Comparison of ENCODE assay signal across 8 mouse cellular contexts in the genomic region with DNA sequence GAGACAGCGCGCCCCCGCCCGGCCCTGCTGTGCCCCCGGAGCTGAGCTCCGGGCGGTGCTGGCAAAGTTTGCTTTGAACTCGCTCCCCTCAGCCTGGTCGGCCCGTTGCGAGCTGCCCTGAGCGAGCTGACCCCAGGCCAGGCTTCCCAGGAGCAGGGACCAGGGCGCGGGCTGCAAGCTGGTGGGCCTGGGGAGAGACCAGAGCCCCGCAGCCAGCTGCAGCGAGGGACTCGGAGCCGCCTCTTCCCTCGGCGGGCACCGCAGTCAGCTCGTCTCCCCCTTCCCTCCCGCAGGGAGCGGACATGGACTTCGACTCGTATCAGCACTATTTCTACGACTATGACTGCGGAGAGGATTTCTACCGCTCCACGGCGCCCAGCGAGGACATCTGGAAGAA. TPM values are rescaled to one million over a fixed set of nuclear protein-coding genes. Genes with fewer than 3 reads are reported as not detected.
DNase-seq lines count a peak whose midpoint lies in the region; ATAC-seq lines count a peak whose summit lies in the region.

No protein-coding gene starts in this region.

- no peaks in the 10 kb centered on the region for H3K9me3 ChIP-seq in heart, embryonic 11.5 days (replicated peaks; ENCODE audit: control insufficient read depth, low read length)
- H3K9me3 ChIP-seq in forebrain, embryonic 15.5 days, result no peaks in the 10 kb centered on the region
- H3K9me3 ChIP-seq in kidney, embryonic 14.5 days (ENCODE audit: control insufficient read depth, low read length), result no peaks in the 10 kb centered on the region
- H3K9me3 ChIP-seq in stomach, embryonic 15.5 days, result no peaks in the 10 kb centered on the region

- H3K4me2 ChIP-seq in heart, embryonic 11.5 days, result peak overlapping the region; percentile 99
- peak overlapping the region; percentile 79 for H3K4me2 ChIP-seq in forebrain, embryonic 15.5 days (replicated peaks)
- H3K4me2 ChIP-seq in kidney, embryonic 14.5 days (replicated peaks; ENCODE audit: low read depth, low read length), result peak overlapping the region; percentile 97
- H3K4me2 ChIP-seq in stomach, embryonic 15.5 days, result peak overlapping the region; percentile 98

- no peak overlapping the region for H3K27ac ChIP-seq in heart, embryonic 11.5 days (ENCODE audit: low read depth, low read length)
- peak overlapping the region; percentile 96 for H3K27ac ChIP-seq in forebrain, embryonic 15.5 days (replicated peaks)
- peak overlapping the region; percentile 74 for H3K27ac ChIP-seq in kidney, embryonic 14.5 days (ENCODE audit: low read depth, low read length)
- H3K27ac ChIP-seq in stomach, embryonic 15.5 days, result peak overlapping the region; percentile 91

- DNase-seq in heart, adult 11 months, result no peak
- peak; percentile 25 to 37 for DNase-seq in adrenal gland, adult 18-20 months (ENCODE audit: low spot score in 2 of 2)
- DNase-seq in T-cell, adult 2 months (ENCODE audit: low spot score), result no peak

- no peaks in the 10 kb centered on the region for H3K36me3 ChIP-seq in heart, embryonic 11.5 days (ENCODE audit: control insufficient read depth, insufficient read depth, low read length)
- H3K36me3 ChIP-seq in forebrain, embryonic 15.5 days, result peaks cover 11% of the 10 kb centered on the region
- H3K36me3 ChIP-seq in kidney, embryonic 14.5 days (ENCODE audit: control insufficient read depth, insufficient read depth, low read length), result 0 out of 2 replicates have a peak, but pooled peaks cover 2% of the 10 kb centered on the region
- H3K36me3 ChIP-seq in stomach, embryonic 15.5 days, result no peaks in the 10 kb centered on the region

- H3K9ac ChIP-seq in heart, embryonic 11.5 days (ENCODE audit: low read depth, low read length), result peak overlapping the region; percentile 66
- H3K9ac ChIP-seq in forebrain, embryonic 15.5 days (replicated peaks), result peak overlapping the region; percentile 96
- H3K9ac ChIP-seq in kidney, embryonic 14.5 days (ENCODE audit: low read depth, low read length), result peak overlapping the region; percentile 64
- H3K9ac ChIP-seq in stomach, embryonic 15.5 days, result peak overlapping the region; percentile 71

- ATAC-seq in heart, embryonic 11.5 days (replicated peaks; ENCODE audit: insufficient number of reproducible peaks, low FRiP score, low TSS enrichment), result peak; percentile 24; the same call in 1 of the 2 replicates
- ATAC-seq in forebrain, embryonic 15.5 days (replicated peaks), result no peak; the same call in none of the 2 replicates
- no peak; the same call in 1 of the 2 replicates for ATAC-seq in kidney, embryonic 14.5 days (ENCODE audit: low FRiP score, low TSS enrichment)
- ATAC-seq in megakaryocyte, adult 5-6 weeks (ENCODE audit: poor library complexity, severe bottlenecking), result 0 out of 2 replicates have a peak, but pooled peaks have one; percentile 13
- no peak; the same call in 1 of the 2 replicates for ATAC-seq in stomach, embryonic 15.5 days (ENCODE audit: insufficient read depth, low FRiP score, low read depth)

- H3K27me3 ChIP-seq in heart, embryonic 11.5 days (ENCODE audit: control insufficient read depth, insufficient read depth, low read length), result peaks cover 46% of the 10 kb centered on the region
- H3K27me3 ChIP-seq in forebrain, embryonic 15.5 days, result no peaks in the 10 kb centered on the region
- H3K27me3 ChIP-seq in kidney, embryonic 14.5 days (ENCODE audit: control insufficient read depth, insufficient read depth, low read length), result peaks cover 10% of the 10 kb centered on the region; the same call in 1 of the 2 replicates
- peaks cover 7% of the 10 kb centered on the region; the same call in 1 of the 2 replicates for H3K27me3 ChIP-seq in stomach, embryonic 15.5 days (replicated peaks)

- WGBS in heart, embryonic 11.5 days (ENCODE audit: insufficient replicate concordance), result 0% methylated on average over 32 of the region's 32 CpGs
- under 1% methylated on average over 32 of the region's 32 CpGs for WGBS in forebrain, embryonic 15.5 days
- WGBS in kidney, embryonic 14.5 days, result under 1% methylated on average over 31 of the region's 32 CpGs
- WGBS in stomach, embryonic 15.5 days, result under 1% methylated on average over 32 of the region's 32 CpGs

- H3K4me1 ChIP-seq in heart, embryonic 11.5 days (ENCODE audit: control insufficient read depth, insufficient read depth, low read length), result no peaks in the 10 kb centered on the region; the same call in 1 of the 2 replicates
- H3K4me1 ChIP-seq in forebrain, embryonic 15.5 days, result peaks cover 43% of the 10 kb centered on the region
- H3K4me1 ChIP-seq in kidney, embryonic 14.5 days (ENCODE audit: control insufficient read depth, insufficient read depth, low read length), result peaks cover 7% of the 10 kb centered on the region; the same call in 1 of the 2 replicates
- H3K4me1 ChIP-seq in stomach, embryonic 15.5 days, result peaks cover 12% of the 10 kb centered on the region; the same call in 1 of the 2 replicates

- H3K4me3 ChIP-seq in heart, embryonic 11.5 days (ENCODE audit: low read depth, low read length), result peak overlapping the region; percentile 55
- H3K4me3 ChIP-seq in forebrain, embryonic 15.5 days, result peak overlapping the region; percentile 95
- peak overlapping the region; percentile 75 for H3K4me3 ChIP-seq in kidney, embryonic 14.5 days (ENCODE audit: low read length)
- H3K4me3 ChIP-seq in stomach, embryonic 15.5 days (replicated peaks), result peak overlapping the region; percentile 77

RNA-seq across cellular contexts. Expression of a gene that starts 0.8 kb away (rescaled TPM):
- 1.8 and 2.1 TPM in 2 replicates for polyA plus RNA-seq in heart, embryonic 11.5 days (2014; fragmentation: Nextera tagmentation; extraction: Ambion mirVana)
- total RNA-seq in adrenal gland, adult 18-20 months (2021), result 1 to 10 TPM; 2.2 to 2.9 TPM
- polyA plus RNA-seq in forebrain, embryonic 15.5 days (2015; fragmentation: Nextera tagmentation; extraction: Ambion mirVana), result 88.8 and 91.3 TPM in 2 replicates
- 7.9 and 13.8 TPM in 2 replicates for polyA plus RNA-seq in kidney, embryonic 14.5 days (2014; fragmentation: Nextera tagmentation; extraction: Ambion mirVana)
- total RNA-seq in megakaryocyte, adult 5-6 weeks (2015), result 2.6 and 4.0 TPM in 2 replicates
- 0.81 and 3.3 TPM in 2 replicates for total RNA-seq in megakaryocyte, adult 5-6 weeks (2017)
- 20.6 and 21.3 TPM in 2 replicates for polyA plus RNA-seq in stomach, embryonic 15.5 days (2015; fragmentation: Nextera tagmentation; extraction: Ambion mirVana)

RNA-seq across cellular contexts. Expression of a gene that starts 20.2 kb away (rescaled TPM):
- 13.6 and 14.4 TPM in 2 replicates for polyA plus RNA-seq in heart, embryonic 11.5 days (2014; fragmentation: Nextera tagmentation; extraction: Ambion mirVana)
- 10 to 100 TPM; 18.2 to 19.7 TPM for total RNA-seq in adrenal gland, adult 18-20 months (2021)
- polyA plus RNA-seq in forebrain, embryonic 15.5 days (2015; fragmentation: Nextera tagmentation; extraction: Ambion mirVana), result 31.6 and 33.5 TPM in 2 replicates
- polyA plus RNA-seq in kidney, embryonic 14.5 days (2014; fragmentation: Nextera tagmentation; extraction: Ambion mirVana), result 15.8 and 21.7 TPM in 2 replicates
- total RNA-seq in megakaryocyte, adult 5-6 weeks (2015), result 10.7 and 16.5 TPM in 2 replicates
- 21.0 and 22.3 TPM in 2 replicates for total RNA-seq in megakaryocyte, adult 5-6 weeks (2017)
- polyA plus RNA-seq in stomach, embryonic 15.5 days (2015; fragmentation: Nextera tagmentation; extraction: Ambion mirVana), result 18.3 and 20.4 TPM in 2 replicates

RNA-seq across cellular contexts. Expression of a gene that starts 35.2 kb away (rescaled TPM):
- 1.2 and 1.3 TPM in 2 replicates for polyA plus RNA-seq in heart, embryonic 11.5 days (2014; fragmentation: Nextera tagmentation; extraction: Ambion mirVana)
- 10 to 100 TPM; 17.3 to 27.3 TPM for total RNA-seq in adrenal gland, adult 18-20 months (2021)
- polyA plus RNA-seq in forebrain, embryonic 15.5 days (2015; fragmentation: Nextera tagmentation; extraction: Ambion mirVana), result 33.4 and 35.4 TPM in 2 replicates
- polyA plus RNA-seq in kidney, embryonic 14.5 days (2014; fragmentation: Nextera tagmentation; extraction: Ambion mirVana), result 3.1 and 3.4 TPM in 2 replicates
- 0.14 TPM in 1 of 2 replicates, not detected in the other for total RNA-seq in megakaryocyte, adult 5-6 weeks (2015)
- total RNA-seq in megakaryocyte, adult 5-6 weeks (2017), result 0.15 and 0.16 TPM in 2 replicates
- 2.7 and 4.1 TPM in 2 replicates for polyA plus RNA-seq in stomach, embryonic 15.5 days (2015; fragmentation: Nextera tagmentation; extraction: Ambion mirVana)

Comparison
In these comparisons a context has a peak if more than half of its experiments do, and no peak if none do; other contexts are left out.
1. ATAC-seq: peak in heart, embryonic 11.5 days (single experiment) and megakaryocyte, adult 5-6 weeks (single experiment); none in forebrain, embryonic 15.5 days (single experiment), kidney, embryonic 14.5 days (single experiment) and stomach, embryonic 15.5 days (single experiment).
2. DNase-seq: peak in adrenal gland, adult 18-20 months (2 of 2); none in heart, adult 11 months (single experiment) and T-cell, adult 2 months (single experiment).
3. Peak in every context shown above with its lines, with median percentiles within 50 percentile points of each other: H3K4me2 ChIP-seq, H3K4me3 ChIP-seq and H3K9ac ChIP-seq.